Mouse (Mus musculus) midbrain, embryonic 15.5 days (tissue): ENCODE results near the gene Mylk2. TPM values are rescaled to one million over a fixed set of nuclear protein-coding genes. Genes with fewer than 3 reads are reported as not detected.

Experiments
- ATAC-seq: fragments of 200-750 bp; cut with Nextera tagmentation; replicated peaks from 2 replicates; pipeline ENCODE4 v1.8.0; 2017; ENCODE audit warnings: moderate TSS enrichment
- H3K27ac ChIP-seq: fragments of 300-500 bp; sonication (generic); 2 replicates; pipeline ENCODE4 v1.5.1; 2015; ENCODE audit warnings: mild to moderate bottlenecking, inconsistent platforms
- H3K27me3 ChIP-seq: fragments of 300-500 bp; sonication (generic); replicated peaks from 2 replicates; pipeline ENCODE4 v1.6.1; 2015; ENCODE audit warnings: inconsistent platforms
- H3K36me3 ChIP-seq: fragments of 300-500 bp; sonication (generic); replicated peaks from 2 replicates; pipeline ENCODE4 v1.6.1; 2015; ENCODE audit warnings: inconsistent platforms
- H3K4me1 ChIP-seq: fragments of 300-500 bp; sonication (generic); 2 replicates; pipeline ENCODE4 v1.6.1; 2015; ENCODE audit warnings: inconsistent platforms
- H3K4me2 ChIP-seq: fragments of 300-500 bp; sonication (generic); 2 replicates; pipeline ENCODE4 v1.6.1; 2015; ENCODE audit warnings: inconsistent platforms, mild to moderate bottlenecking, moderate library complexity
- H3K4me3 ChIP-seq: fragments of 300-500 bp; sonication (generic); 2 replicates; pipeline ENCODE4 v1.5.1; 2015; ENCODE audit warnings: mild to moderate bottlenecking, inconsistent platforms
- H3K9ac ChIP-seq: fragments of 300-500 bp; sonication (generic); 2 replicates; pipeline ENCODE4 v1.6.1; 2015; ENCODE audit warnings: mild to moderate bottlenecking, inconsistent platforms
- H3K9me3 ChIP-seq: fragments of 300-500 bp; sonication (generic); 2 replicates; pipeline ENCODE4 v1.6.1; 2016; ENCODE audit warnings: inconsistent platforms
- WGBS: fragments of 180-500 bp; shearing (Covaris S2); methylation state at CpG from one replicate; pipeline ENCODE4 v1.1.7; 2015; ENCODE audit warnings: mixed read lengths; 5-methylcytosine and 5-hydroxymethylcytosine counted together
- polyA plus RNA-seq: library from polyadenylated mRNA; unstranded; fragments of >200 nt; fragmentation: Nextera tagmentation; extraction: Ambion mirVana; gene quantifications from 2 replicates; pipeline ENCODE4 v1.2.1, GENCODE M21; 2015

Gene Mylk2
- polyA plus RNA-seq: not detected in 2 replicates

DNA sequence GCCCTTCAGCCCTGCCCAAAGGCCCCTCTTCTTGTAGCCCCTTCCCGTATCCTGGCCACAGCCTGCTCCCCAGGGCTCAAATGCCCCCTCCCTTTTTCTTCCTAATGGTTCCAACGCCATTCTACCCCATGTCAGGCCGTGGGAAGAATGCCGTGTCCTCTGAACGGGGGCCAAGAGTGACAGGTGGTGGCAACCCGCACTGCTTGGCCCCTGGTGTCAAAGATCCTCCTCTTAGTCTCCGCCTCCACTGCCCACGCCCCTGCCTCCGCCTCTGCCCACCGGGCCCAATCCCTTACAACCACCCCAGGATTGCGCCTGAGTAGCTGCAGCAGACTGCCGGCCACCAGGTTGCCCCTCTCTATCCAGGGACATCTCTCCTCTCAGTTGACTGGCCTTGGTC is at the start of gene Mylk2:
Gene Mylk2 (plus strand): TSS at position 322 of the 400 bp plus-strand sequence.
- WGBS: 34% methylated on average over 12 of the region's 12 CpGs

DNA sequence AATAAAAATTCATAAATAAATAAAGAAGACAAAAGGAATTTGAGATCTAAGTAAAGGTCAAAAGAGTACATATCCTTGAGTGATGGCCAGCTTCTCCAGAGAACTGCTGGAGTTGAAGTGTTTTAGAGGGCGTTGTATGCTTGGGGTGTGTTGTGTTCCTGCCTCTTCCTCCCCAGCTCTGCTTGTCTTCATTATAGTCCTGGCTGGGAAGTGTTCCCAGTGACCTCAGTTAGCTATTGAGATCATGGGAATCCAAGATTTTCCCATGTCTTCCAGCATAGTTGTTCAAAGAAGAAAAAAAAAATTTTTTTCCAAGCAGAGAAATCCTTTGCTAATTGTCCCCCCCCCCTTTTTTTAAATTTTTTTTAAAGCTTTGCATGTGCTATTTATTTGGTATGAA is 49.3 kb upstream of the Mylk2 start:
- H3K27me3 ChIP-seq: no peaks in the 10 kb centered on the region
- no peak overlapping the region for H3K4me2 ChIP-seq
- no peaks in the 10 kb centered on the region for H3K36me3 ChIP-seq
- WGBS: 92% methylated on average over 1 of the region's 1 CpGs
- H3K9me3 ChIP-seq: no peaks in the 10 kb centered on the region
- no peak overlapping the region for H3K4me3 ChIP-seq
- ATAC-seq: no peak
- H3K27ac ChIP-seq: no peak overlapping the region
- H3K9ac ChIP-seq: no peak overlapping the region
- H3K4me1 ChIP-seq: no peaks in the 10 kb centered on the region

More for the DNA sequence above, at the start of gene Mylk2:
- peaks cover 37% of the 10 kb centered on the region for H3K27me3 ChIP-seq
- H3K9me3 ChIP-seq: no peaks in the 10 kb centered on the region
- H3K4me2 ChIP-seq: no peak within 1 kb of the TSS
- no peaks in the 10 kb centered on the region for H3K36me3 ChIP-seq
- no peak within 1 kb of the TSS for H3K4me3 ChIP-seq
- no peak for ATAC-seq
- no peak within 1 kb of the TSS for H3K27ac ChIP-seq
- no peak within 1 kb of the TSS for H3K9ac ChIP-seq
- H3K4me1 ChIP-seq: peaks cover 12% of the 10 kb centered on the region; the same call in 1 of the 2 replicates

DNA sequence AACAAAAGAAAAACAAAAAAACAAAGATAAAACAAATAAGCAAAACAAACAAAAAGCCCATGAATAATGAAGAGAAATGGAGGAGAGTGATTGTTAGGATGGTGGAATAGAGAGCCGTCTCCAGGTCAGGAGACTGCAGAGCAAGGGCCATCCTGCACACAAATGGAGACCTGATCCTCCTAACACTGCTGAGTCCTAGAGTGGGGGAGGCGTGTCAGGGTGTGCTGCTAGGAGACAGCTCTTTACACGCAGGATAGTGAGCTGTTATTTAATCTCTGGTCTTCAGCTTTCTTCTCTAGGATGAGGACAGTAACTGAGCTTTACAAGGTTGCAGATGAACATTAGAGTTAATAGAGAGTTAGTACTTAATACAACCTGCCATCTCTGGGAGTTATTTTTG is 48.5 kb upstream of the Mylk2 start:
- Histone ChIP-seq H3K27me3 (no peaks in the 10 kb centered on the region), H3K4me2 (no peak overlapping the region), H3K4me1 (no peaks in the 10 kb centered on the region), H3K36me3 (no peaks in the 10 kb centered on the region), H3K27ac (no peak overlapping the region), H3K9ac (no peak overlapping the region), H3K4me3 (no peak overlapping the region), H3K9me3 (no peaks in the 10 kb centered on the region)
- 87% methylated on average over 3 of the region's 3 CpGs for WGBS
- no peak for ATAC-seq

DNA sequence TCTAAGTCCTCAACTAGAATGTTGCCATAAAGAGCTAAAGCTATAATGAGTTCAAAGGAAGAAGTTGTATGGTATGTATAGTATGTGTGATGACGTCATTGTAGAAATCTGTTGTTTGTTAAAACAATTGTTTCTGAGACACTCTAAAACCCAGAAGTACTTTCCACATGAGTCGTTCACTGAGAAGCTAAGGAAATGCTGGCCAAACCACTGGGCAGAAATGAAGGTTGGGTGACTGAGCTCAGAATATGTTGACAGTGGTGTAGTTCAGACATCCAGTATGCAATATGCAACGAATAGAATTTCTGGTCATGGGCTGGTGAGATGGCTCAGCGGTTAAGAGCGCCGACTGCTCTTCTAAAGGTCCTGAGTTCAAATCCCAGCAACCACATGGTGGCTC is 47.8 kb upstream of the Mylk2 start:
- no peak for ATAC-seq
- WGBS: 94% methylated on average over 6 of the region's 6 CpGs
- Histone ChIP-seq H3K9me3 (no peaks in the 10 kb centered on the region), H3K4me1 (no peaks in the 10 kb centered on the region), H3K9ac (no peak overlapping the region), H3K4me3 (no peak overlapping the region), H3K27ac (no peak overlapping the region), H3K27me3 (no peaks in the 10 kb centered on the region), H3K36me3 (no peaks in the 10 kb centered on the region), H3K4me2 (no peak overlapping the region)

DNA sequence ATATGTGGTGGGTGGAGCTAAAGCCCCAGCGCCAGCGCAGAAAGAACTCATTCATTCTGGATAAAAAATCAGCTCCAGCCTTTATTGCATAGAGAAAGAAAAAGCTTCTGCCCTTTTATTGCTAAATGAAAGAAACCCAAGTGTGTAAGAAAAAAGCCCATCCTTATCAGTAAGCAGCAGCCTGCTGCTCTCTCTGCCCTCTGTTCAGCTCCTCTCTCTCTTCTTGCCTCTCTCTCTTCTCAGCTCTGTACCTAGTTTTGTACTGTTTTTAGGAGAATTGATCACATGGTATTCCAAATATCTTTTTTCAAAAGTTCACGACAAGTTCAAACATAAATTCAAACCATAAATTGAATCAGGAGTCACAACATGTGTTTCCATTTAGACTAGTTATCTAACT is 32.9 kb upstream of the Mylk2 start:
- Histone ChIP-seq H3K4me2 (no peak overlapping the region), H3K4me3 (no peak overlapping the region), H3K9ac (no peak overlapping the region), H3K9me3 (no peaks in the 10 kb centered on the region), H3K4me1 (no peaks in the 10 kb centered on the region), H3K27me3 (no peaks in the 10 kb centered on the region), H3K36me3 (no peaks in the 10 kb centered on the region), H3K27ac (no peak overlapping the region)
- no peak for ATAC-seq
- 94% methylated on average over 3 of the region's 3 CpGs for WGBS

DNA sequence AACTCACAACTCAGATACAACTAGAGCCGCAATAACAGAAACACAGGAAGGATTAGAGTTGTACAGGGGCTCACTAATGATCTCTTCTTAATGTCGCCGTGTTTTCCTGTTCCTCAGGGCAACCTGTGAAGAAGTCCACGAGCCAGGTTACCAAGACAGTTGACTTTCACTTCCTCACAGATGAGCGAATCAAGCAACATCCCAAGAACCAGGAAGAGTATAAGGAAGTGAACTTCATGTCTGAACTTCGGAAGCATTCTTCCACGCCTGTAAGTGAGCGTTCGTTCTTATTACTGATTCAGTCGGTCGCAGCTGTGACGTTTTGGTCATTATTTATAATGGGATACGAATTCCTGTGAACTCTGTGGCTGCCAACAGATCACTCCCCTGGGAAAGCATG is 30.3 kb upstream of the Mylk2 start:
- 94% methylated on average over 13 of the region's 13 CpGs for WGBS
- H3K9ac ChIP-seq: no peak overlapping the region
- no peak overlapping the region for H3K4me3 ChIP-seq
- no peak overlapping the region for H3K4me2 ChIP-seq
- no peaks in the 10 kb centered on the region for H3K9me3 ChIP-seq
- H3K27ac ChIP-seq: no peak overlapping the region
- H3K4me1 ChIP-seq: no peaks in the 10 kb centered on the region
- ATAC-seq: no peak
- H3K36me3 ChIP-seq: no peaks in the 10 kb centered on the region
- H3K27me3 ChIP-seq: no peaks in the 10 kb centered on the region

- H3K9me3 ChIP-seq: no peaks in the 10 kb centered on the region
- no peaks in the 10 kb centered on the region for H3K36me3 ChIP-seq
- no peaks in the 10 kb centered on the region for H3K4me1 ChIP-seq
- H3K4me3 ChIP-seq: no peak overlapping the region
- H3K4me2 ChIP-seq: no peak overlapping the region
- no peak for ATAC-seq
- WGBS: 91% methylated on average over 6 of the region's 6 CpGs
- no peak overlapping the region for H3K9ac ChIP-seq
- H3K27ac ChIP-seq: no peak overlapping the region
- H3K27me3 ChIP-seq: no peaks in the 10 kb centered on the region
Observed at GRCm38 (mm10) chr2:152884101-152884645, 27.0 kb upstream of the Mylk2 start.

- Histone ChIP-seq H3K27ac (no peak overlapping the region), H3K9me3 (no peaks in the 10 kb centered on the region), H3K4me1 (no peaks in the 10 kb centered on the region), H3K9ac (no peak overlapping the region), H3K4me3 (no peak overlapping the region), H3K4me2 (no peak overlapping the region), H3K36me3 (no peaks in the 10 kb centered on the region), H3K27me3 (no peaks in the 10 kb centered on the region)
- 93% methylated on average over 3 of the region's 3 CpGs for WGBS
- no peak for ATAC-seq
Observed at GRCm38 (mm10) chr2:152887230-152887629, 23.9 kb upstream of the Mylk2 start.

GRCm38 (mm10) chr2:152888774-152889173 is 22.4 kb upstream of the Mylk2 start:
- Histone ChIP-seq H3K4me1 (no peaks in the 10 kb centered on the region), H3K36me3 (no peaks in the 10 kb centered on the region), H3K4me3 (no peak overlapping the region), H3K27me3 (no peaks in the 10 kb centered on the region), H3K27ac (no peak overlapping the region), H3K9me3 (no peaks in the 10 kb centered on the region), H3K4me2 (no peak overlapping the region), H3K9ac (no peak overlapping the region)
- WGBS: 83% methylated on average over 5 of the region's 5 CpGs
- no peak for ATAC-seq

GRCm38 (mm10) chr2:152895834-152896233 is 15.3 kb upstream of the Mylk2 start:
- Histone ChIP-seq H3K4me3 (no peak overlapping the region), H3K27ac (no peak overlapping the region), H3K4me2 (no peak overlapping the region), H3K9me3 (no peaks in the 10 kb centered on the region), H3K27me3 (no peaks in the 10 kb centered on the region), H3K9ac (no peak overlapping the region), H3K4me1 (no peaks in the 10 kb centered on the region), H3K36me3 (no peaks in the 10 kb centered on the region)
- no peak for ATAC-seq
- 88% methylated on average over 9 of the region's 9 CpGs for WGBS

GRCm38 (mm10) chr2:152896926-152897325 is 14.2 kb upstream of the Mylk2 start:
- no peak overlapping the region for H3K27ac ChIP-seq
- WGBS: 88% methylated on average over 3 of the region's 3 CpGs
- no peaks in the 10 kb centered on the region for H3K27me3 ChIP-seq
- no peaks in the 10 kb centered on the region for H3K9me3 ChIP-seq
- no peak overlapping the region for H3K4me2 ChIP-seq
- H3K4me1 ChIP-seq: no peaks in the 10 kb centered on the region
- H3K9ac ChIP-seq: no peak overlapping the region
- H3K4me3 ChIP-seq: no peak overlapping the region
- no peak for ATAC-seq
- H3K36me3 ChIP-seq: no peaks in the 10 kb centered on the region

DNA sequence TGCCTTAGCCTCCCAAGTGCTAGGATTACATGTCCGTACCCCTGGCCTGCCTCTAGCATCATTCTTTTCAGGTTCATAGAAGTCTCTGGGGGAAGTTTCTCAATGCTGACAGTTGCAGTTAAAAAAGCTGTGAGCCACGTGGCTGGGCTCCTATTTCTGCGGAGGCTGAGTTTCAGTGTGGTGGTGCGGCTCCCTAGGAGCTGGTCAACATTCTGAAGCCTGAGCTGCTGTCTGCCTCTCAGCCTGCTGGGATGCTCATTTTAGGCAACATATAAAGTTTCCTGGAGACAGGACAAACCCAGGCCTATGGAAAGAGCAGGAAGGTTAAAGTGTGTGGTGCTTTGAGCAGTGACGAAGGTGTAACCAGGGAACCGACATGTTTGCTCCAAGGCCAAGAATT is 12.1 kb upstream of the Mylk2 start:
- H3K4me2 ChIP-seq: no peak overlapping the region
- ATAC-seq: no peak
- no peaks in the 10 kb centered on the region for H3K9me3 ChIP-seq
- no peaks in the 10 kb centered on the region for H3K36me3 ChIP-seq
- no peak overlapping the region for H3K4me3 ChIP-seq
- H3K27ac ChIP-seq: no peak overlapping the region
- H3K27me3 ChIP-seq: no peaks in the 10 kb centered on the region
- 73% methylated on average over 6 of the region's 6 CpGs for WGBS
- H3K9ac ChIP-seq: no peak overlapping the region
- H3K4me1 ChIP-seq: no peaks in the 10 kb centered on the region

- 91% methylated on average over 15 of the region's 15 CpGs for WGBS
- no peaks in the 10 kb centered on the region for H3K36me3 ChIP-seq
- ATAC-seq: no peak
- no peak overlapping the region for H3K27ac ChIP-seq
- no peaks in the 10 kb centered on the region for H3K9me3 ChIP-seq
- H3K4me3 ChIP-seq: no peak overlapping the region
- no peak overlapping the region for H3K4me2 ChIP-seq
- H3K4me1 ChIP-seq: no peaks in the 10 kb centered on the region
- no peaks in the 10 kb centered on the region for H3K27me3 ChIP-seq
- H3K9ac ChIP-seq: no peak overlapping the region
Observed at GRCm38 (mm10) chr2:152901296-152901695, 9.9 kb upstream of the Mylk2 start.
